Mouse (Mus musculus) kidney, postnatal 0 days (tissue): Measurements from ENCODE around the gene Drd5. TPM values are rescaled to one million over a fixed set of nuclear protein-coding genes. Genes with fewer than 3 reads are reported as not detected.
A peak's percentile ranks its signal among the peaks of the same experiment; 100 is the strongest.

Experiments
- ATAC-seq: fragments of 200-750 bp; cut with Nextera tagmentation; replicated peaks from 2 replicates; pipeline ENCODE4 v1.8.0; 2017; ENCODE audit warnings: low read depth, moderate number of reproducible peaks, moderate TSS enrichment, moderate library complexity; ENCODE audit not compliant: low FRiP score
- DNase-seq: peaks from one replicate; pipeline ENCODE4 v3.0.0-alpha.2; 2016; ENCODE audit warnings: low spot score
- H3K27ac ChIP-seq: fragments of 300-500 bp; sonication (generic); 2 replicates; pipeline ENCODE4 v1.5.1; 2014; ENCODE audit warnings: mild to moderate bottlenecking
- H3K27me3 ChIP-seq: fragments of 300-500 bp; sonication (generic); 2 replicates; pipeline ENCODE4 v1.6.1; 2014; ENCODE audit warnings: low read length, mixed read lengths; ENCODE audit not compliant: insufficient read depth
- H3K36me3 ChIP-seq: fragments of 300-500 bp; sonication (generic); 2 replicates; pipeline ENCODE4 v1.6.1; 2014; ENCODE audit warnings: low read length, mixed read lengths; ENCODE audit not compliant: insufficient read depth
- H3K4me1 ChIP-seq: fragments of 300-500 bp; sonication (generic); replicated peaks from 2 replicates; pipeline ENCODE4 v1.6.1; 2014; ENCODE audit warnings: antibody characterized with exemption, low read length, mixed read lengths; ENCODE audit not compliant: insufficient read depth
- H3K4me2 ChIP-seq: fragments of 300-500 bp; sonication (generic); 2 replicates; pipeline ENCODE4 v1.6.1; 2014; ENCODE audit warnings: mild to moderate bottlenecking, low read length, moderate library complexity, mixed read lengths
- H3K4me3 ChIP-seq: fragments of 300-500 bp; sonication (generic); replicated peaks from 2 replicates; pipeline ENCODE4 v1.5.1; 2014; ENCODE audit warnings: low read depth, low read length
- H3K9ac ChIP-seq: fragments of 300-500 bp; sonication (generic); 2 replicates; pipeline ENCODE4 v1.6.1; 2014; ENCODE audit warnings: low read depth, low read length
- H3K9me3 ChIP-seq: fragments of 300-500 bp; sonication (generic); replicated peaks from 2 replicates; pipeline ENCODE4 v1.6.1; 2016; ENCODE audit warnings: low read length, inconsistent platforms, mixed read lengths
- CTCF ChIP-seq: IDR thresholded peaks from 2 replicates; pipeline ENCODE4 v1.5.1; 2016; ENCODE audit warnings: antibody characterized with exemption, low read depth, mild to moderate bottlenecking, moderate library complexity
- WGBS: fragments of 180-500 bp; shearing (Covaris S2); extraction: QIAGEN DNeasy Blood & Tissue Kit; methylation state at CpG from one replicate; pipeline ENCODE4 v1.1.7; 2014; 5-methylcytosine and 5-hydroxymethylcytosine counted together
- polyA plus RNA-seq: library from polyadenylated mRNA; unstranded; fragments of >200 nt; fragmentation: Nextera tagmentation; extraction: Ambion mirVana; gene quantifications from 2 replicates; pipeline ENCODE4 v1.2.1, GENCODE M21; 2015

Drd5 gene
- polyA plus RNA-seq, 1 experiment from 2014 or later: not detected

DNA sequence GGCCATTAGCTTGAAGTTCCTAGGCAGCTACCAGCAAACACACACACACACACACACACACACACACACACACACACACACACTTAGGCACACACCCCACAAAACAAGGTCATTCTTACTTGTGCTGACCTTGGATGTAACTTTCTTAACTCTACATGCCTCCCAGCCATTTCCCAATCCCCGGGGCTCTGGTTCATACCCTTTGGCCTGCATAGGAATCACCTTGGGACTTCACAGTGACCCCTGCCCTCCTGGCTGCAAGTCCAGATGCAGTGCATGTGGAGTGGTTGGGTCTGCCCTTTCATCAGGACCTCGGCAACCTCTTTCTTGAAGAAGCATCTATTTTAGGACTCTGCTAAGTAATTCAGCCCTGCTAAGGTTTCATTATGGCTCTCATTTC is 13.9 kb upstream of the Drd5 start:
- Histone ChIP-seq H3K4me1 (no peaks in the 10 kb centered on the region), H3K9me3 (no peaks in the 10 kb centered on the region), H3K36me3 (no peaks in the 10 kb centered on the region), H3K4me2 (no peak overlapping the region), H3K4me3 (no peak overlapping the region), H3K27ac (no peak overlapping the region), H3K9ac (no peak overlapping the region), H3K27me3 (no peaks in the 10 kb centered on the region)
- no peak for TF ChIP-seq CTCF
- DNase-seq: no peak
- ATAC-seq: no peak
- WGBS: 68% methylated on average over 2 of the region's 2 CpGs

DNA sequence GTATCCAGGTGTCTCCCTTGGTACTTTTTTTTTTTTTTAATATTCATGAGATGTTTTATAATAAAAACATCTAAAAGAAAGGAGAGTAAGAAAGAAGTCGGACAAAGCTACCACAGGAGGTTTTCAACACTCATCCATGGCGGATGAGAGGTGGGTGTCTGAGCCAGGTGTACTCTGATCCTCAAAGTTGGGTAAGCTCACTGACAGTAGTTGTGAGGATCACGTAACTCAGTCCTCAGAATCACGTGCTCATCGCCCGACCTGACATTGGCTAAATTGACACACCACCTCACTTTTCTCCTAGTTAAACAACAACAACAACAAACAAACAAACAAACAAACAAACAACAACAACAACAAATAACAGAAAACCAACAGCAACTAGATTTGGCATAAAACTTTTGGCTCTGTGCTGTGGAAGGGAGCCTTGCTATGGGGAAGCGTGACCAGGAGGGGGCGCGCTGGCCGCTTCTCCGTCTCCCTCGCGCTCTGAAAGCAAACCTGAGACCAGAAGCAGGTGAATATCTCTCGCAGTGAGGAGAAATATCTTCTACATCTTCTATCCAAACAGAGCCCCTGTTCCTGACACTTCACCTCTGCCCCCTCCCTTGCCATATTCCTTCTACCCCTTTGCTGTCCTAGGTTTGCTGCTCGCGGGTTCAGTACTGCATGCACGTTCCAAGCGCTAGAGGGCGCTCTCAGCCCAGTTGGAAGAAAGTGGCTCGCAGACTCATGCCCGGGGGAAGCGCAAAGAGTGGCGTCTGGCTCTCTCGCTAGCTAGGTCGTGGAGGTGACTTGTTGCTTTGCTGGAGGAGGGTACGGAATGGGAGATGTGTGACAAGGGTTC is 11.7 kb upstream of the Drd5 start:
- H3K4me1 ChIP-seq: no peaks in the 10 kb centered on the region
- H3K4me2 ChIP-seq: peak overlapping the region; percentile 67
- H3K9ac ChIP-seq: no peak overlapping the region
- no peaks in the 10 kb centered on the region for H3K27me3 ChIP-seq
- peak; percentile 99 for TF ChIP-seq CTCF
- H3K27ac ChIP-seq: no peak overlapping the region
- DNase-seq (peak; percentile 93), ATAC-seq (peak; percentile 74)
- no peaks in the 10 kb centered on the region for H3K36me3 ChIP-seq
- H3K9me3 ChIP-seq: no peaks in the 10 kb centered on the region
- peak overlapping the region; percentile 26; the same call in 1 of the 2 replicates for H3K4me3 ChIP-seq
- 10% methylated on average over 26 of the region's 26 CpGs for WGBS

DNA sequence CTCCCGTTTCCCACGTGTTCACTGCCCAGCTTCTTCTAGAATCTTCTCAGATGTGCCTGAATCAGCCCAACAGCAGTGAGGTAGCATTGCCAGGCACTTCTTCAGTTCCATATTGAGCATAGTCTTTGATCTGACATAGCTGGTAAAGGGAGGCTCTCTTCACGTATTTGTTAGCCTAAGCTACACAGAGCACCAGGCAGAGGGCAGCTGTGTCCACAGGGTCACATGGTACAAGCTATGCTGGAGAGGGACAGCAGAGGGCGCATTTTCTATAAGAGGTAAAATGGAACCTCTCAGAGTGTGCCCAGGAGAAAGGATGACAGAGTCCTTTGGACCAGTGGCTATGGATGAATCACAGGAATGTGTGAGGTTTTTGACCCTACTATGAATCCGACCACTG is 10.3 kb upstream of the Drd5 start:
- H3K4me1 ChIP-seq: no peaks in the 10 kb centered on the region
- H3K4me3 ChIP-seq: no peak overlapping the region
- H3K9me3 ChIP-seq: no peaks in the 10 kb centered on the region
- WGBS: 49% methylated on average over 5 of the region's 5 CpGs
- ATAC-seq (peak; percentile 59; the same call in 1 of the 2 replicates), DNase-seq (peak; percentile 47)
- H3K4me2 ChIP-seq: no peak overlapping the region
- H3K27ac ChIP-seq: no peak overlapping the region
- H3K27me3 ChIP-seq: no peaks in the 10 kb centered on the region
- H3K36me3 ChIP-seq: no peaks in the 10 kb centered on the region
- peak; percentile 67 for TF ChIP-seq CTCF
- H3K9ac ChIP-seq: no peak overlapping the region

DNA sequence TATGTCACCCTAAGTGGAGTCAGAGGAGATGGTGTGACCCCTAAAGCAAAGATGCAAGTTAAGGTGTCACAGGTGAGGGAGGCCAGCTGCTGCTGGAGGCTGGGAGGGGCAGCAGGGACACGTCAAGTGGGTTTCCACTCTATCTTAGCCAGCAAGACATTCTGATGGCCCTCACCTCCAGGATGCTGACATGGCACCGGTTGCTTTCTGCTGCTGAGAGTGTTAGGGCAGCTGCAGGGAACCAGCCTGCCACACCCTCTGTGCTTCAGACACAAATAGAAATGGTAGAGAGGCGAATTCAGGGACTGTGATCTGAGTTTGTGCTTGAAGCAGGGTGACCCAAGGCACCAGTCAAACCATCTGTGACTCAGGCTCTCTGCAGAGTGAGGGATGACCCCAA is 9.4 kb upstream of the Drd5 start:
- ATAC-seq (no peak), DNase-seq (no peak)
- no peak overlapping the region for H3K4me2 ChIP-seq
- H3K4me1 ChIP-seq: no peaks in the 10 kb centered on the region
- no peaks in the 10 kb centered on the region for H3K36me3 ChIP-seq
- no peak for TF ChIP-seq CTCF
- H3K27me3 ChIP-seq: no peaks in the 10 kb centered on the region
- no peak overlapping the region for H3K27ac ChIP-seq
- no peak overlapping the region for H3K4me3 ChIP-seq
- no peak overlapping the region for H3K9ac ChIP-seq
- H3K9me3 ChIP-seq: no peaks in the 10 kb centered on the region
- 46% methylated on average over 3 of the region's 3 CpGs for WGBS

DNA sequence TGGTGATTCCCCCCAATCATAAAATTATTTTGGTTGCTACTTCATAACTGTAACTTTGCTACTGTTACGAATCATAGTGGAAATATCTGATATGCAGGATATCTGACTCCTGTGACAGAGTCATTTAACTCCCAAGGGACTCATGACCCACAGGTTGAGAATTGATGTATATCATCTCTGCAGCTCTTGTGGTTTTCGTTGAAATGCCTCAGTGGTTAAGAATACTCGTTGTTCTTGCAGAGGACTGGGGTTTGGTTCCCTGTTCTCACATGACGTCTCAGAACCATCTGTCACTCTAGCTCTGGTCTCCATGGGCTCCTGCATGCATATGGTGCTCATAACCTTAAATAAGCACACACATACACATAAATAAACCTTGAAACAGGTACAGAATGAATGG is 14.2 kb downstream of the Drd5 start:
- Histone ChIP-seq H3K27ac (no peak overlapping the region), H3K9ac (no peak overlapping the region), H3K9me3 (no peaks in the 10 kb centered on the region), H3K4me2 (no peak overlapping the region), H3K36me3 (no peaks in the 10 kb centered on the region), H3K4me3 (no peak overlapping the region), H3K4me1 (no peaks in the 10 kb centered on the region), H3K27me3 (no peaks in the 10 kb centered on the region)
- 40% methylated on average over 4 of the region's 4 CpGs for WGBS
- no peak for DNase-seq
- no peak for ATAC-seq
- no peak for TF ChIP-seq CTCF

DNA sequence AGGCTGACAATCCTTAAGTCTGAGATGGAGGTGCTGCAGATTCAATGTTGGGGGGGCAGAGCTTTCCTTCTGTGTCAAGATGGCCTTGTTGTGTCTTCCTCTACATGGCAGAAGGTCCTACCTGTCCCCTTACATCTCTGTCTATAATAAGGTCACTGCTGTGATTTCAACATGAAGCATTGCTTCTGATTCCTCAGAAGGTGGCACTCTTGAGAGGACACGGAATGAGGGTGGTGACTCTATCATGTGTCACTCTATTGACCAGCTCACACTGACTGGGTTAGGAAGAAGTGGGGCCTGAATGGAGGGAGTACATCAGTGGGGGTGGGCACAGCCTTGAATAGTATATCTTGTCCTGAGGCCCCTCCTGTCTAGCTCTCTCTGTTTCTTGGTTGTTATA is 15.4 kb downstream of the Drd5 start:
- 31% methylated on average over 1 of the region's 1 CpGs for WGBS
- no peak overlapping the region for H3K9ac ChIP-seq

More for the DNA sequence above, 15.4 kb downstream of the Drd5 start:
- H3K4me3 ChIP-seq: no peak overlapping the region
- H3K27me3 ChIP-seq: no peaks in the 10 kb centered on the region
- H3K4me2 ChIP-seq: no peak overlapping the region
- DNase-seq (no peak), ATAC-seq (no peak)
- no peaks in the 10 kb centered on the region for H3K36me3 ChIP-seq
- no peaks in the 10 kb centered on the region for H3K9me3 ChIP-seq
- no peak overlapping the region for H3K27ac ChIP-seq
- H3K4me1 ChIP-seq: no peaks in the 10 kb centered on the region
- TF ChIP-seq CTCF: peak; percentile 38; the same call in 1 of the 2 replicates
